Mouse (Mus musculus) liver, postnatal 0 days (tissue): ENCODE data around the gene Ptcd2. TPM values are rescaled to one million over a fixed set of nuclear protein-coding genes. Genes with fewer than 3 reads are reported as not detected.
A peak's percentile ranks its signal among the peaks of the same experiment; 100 is the strongest.

Experiments used
- ATAC-seq: fragments of 200-750 bp; cut with Nextera tagmentation; 2 replicates; pipeline ENCODE4 v1.8.0; 2017; ENCODE audit warnings: mild to moderate bottlenecking, moderate library complexity
- DNase-seq: peaks from one replicate; pipeline ENCODE4 v3.0.0-alpha.2; 2016
- H3K27ac ChIP-seq: fragments of 300-500 bp; sonication (generic); 2 replicates; pipeline ENCODE4 v1.5.1; 2014; ENCODE audit warnings: antibody characterized with exemption, moderate library complexity, mild to moderate bottlenecking, low read depth
- H3K27me3 ChIP-seq: fragments of 300-500 bp; sonication (generic); 2 replicates; pipeline ENCODE4 v1.6.1; 2014; ENCODE audit warnings: low read length, control low read depth, mixed read lengths; ENCODE audit not compliant: insufficient read depth
- H3K36me3 ChIP-seq: fragments of 300-500 bp; sonication (generic); replicated peaks from 2 replicates; pipeline ENCODE4 v1.6.1; 2014; ENCODE audit warnings: mild to moderate bottlenecking, control low read depth, low read length, moderate library complexity, mixed read lengths; ENCODE audit not compliant: insufficient read depth
- H3K4me1 ChIP-seq: fragments of 300-500 bp; sonication (generic); 2 replicates; pipeline ENCODE4 v1.6.1; 2014; ENCODE audit warnings: antibody characterized with exemption, mild to moderate bottlenecking, control low read depth; ENCODE audit not compliant: insufficient read depth
- H3K4me2 ChIP-seq: fragments of 300-500 bp; sonication (generic); 2 replicates; pipeline ENCODE4 v1.6.1; 2014; ENCODE audit warnings: low read depth, mild to moderate bottlenecking, low read length, moderate library complexity, mixed read lengths
- H3K4me3 ChIP-seq: fragments of 300-500 bp; sonication (generic); 2 replicates; pipeline ENCODE4 v1.5.1; 2014; ENCODE audit warnings: low read depth, low read length
- H3K9ac ChIP-seq: fragments of 300-500 bp; sonication (generic); replicated peaks from 2 replicates; pipeline ENCODE4 v1.6.1; 2014; ENCODE audit warnings: mild to moderate bottlenecking, moderate library complexity
- H3K9me3 ChIP-seq: fragments of 300-500 bp; sonication (generic); 2 replicates; pipeline ENCODE4 v1.6.1; 2016; ENCODE audit warnings: mild to moderate bottlenecking, control low read depth, low read length, mixed read lengths
- CTCF ChIP-seq: sonication (generic); IDR thresholded peaks from 2 replicates; pipeline ENCODE4 v1.5.1; 2016; ENCODE audit warnings: antibody characterized with exemption, low read depth
- EP300 ChIP-seq: IDR thresholded peaks from 2 replicates; pipeline ENCODE4 v1.6.1; 2016; ENCODE audit warnings: antibody characterized with exemption, low read depth, mild to moderate bottlenecking
- WGBS: fragments of 180-500 bp; shearing (Covaris S2); extraction: QIAGEN DNeasy Blood & Tissue Kit; methylation state at CpG from one replicate; pipeline ENCODE4 v1.1.7; 2014; ENCODE audit not compliant: insufficient replicate concordance; 5-methylcytosine and 5-hydroxymethylcytosine counted together
- polyA plus RNA-seq: library from polyadenylated mRNA; unstranded; fragments of >200 nt; fragmentation: Nextera tagmentation; extraction: Ambion mirVana; gene quantifications from 2 replicates; pipeline ENCODE4 v1.2.1, GENCODE M21; 2015

The Ptcd2 gene
- polyA plus RNA-seq, 1 experiment from 2014 or later, result 23.8 TPM

GRCm38 (mm10) chr13:99384555-99385203, 40.2 kb upstream of the Ptcd2 start:
- Histone ChIP-seq H3K27ac (no peak overlapping the region), H3K9me3 (no peaks in the 10 kb centered on the region), H3K4me2 (no peak overlapping the region), H3K36me3 (no peaks in the 10 kb centered on the region), H3K27me3 (no peaks in the 10 kb centered on the region), H3K4me3 (no peak overlapping the region), H3K9ac (no peak overlapping the region), H3K4me1 (no peaks in the 10 kb centered on the region)
- DNase-seq (no peak), ATAC-seq (no peak)
- 70% methylated on average over 7 of the region's 7 CpGs for WGBS
- TF ChIP-seq CTCF (no peak), EP300 (no peak)

- Histone ChIP-seq H3K4me3 (no peak overlapping the region), H3K27ac (no peak overlapping the region), H3K9ac (no peak overlapping the region), H3K36me3 (no peaks in the 10 kb centered on the region), H3K4me1 (no peaks in the 10 kb centered on the region), H3K9me3 (no peaks in the 10 kb centered on the region), H3K4me2 (no peak overlapping the region), H3K27me3 (no peaks in the 10 kb centered on the region)
- WGBS, result 59% methylated on average over 6 of the region's 6 CpGs
- TF ChIP-seq CTCF (no peak), EP300 (no peak)
- no peak for ATAC-seq
- DNase-seq, result no peak
Observed at GRCm38 (mm10) chr13:99382373-99382772, 37.9 kb upstream of the Ptcd2 start.

- Histone ChIP-seq H3K9me3 (no peaks in the 10 kb centered on the region), H3K4me1 (no peaks in the 10 kb centered on the region), H3K36me3 (no peaks in the 10 kb centered on the region), H3K9ac (no peak overlapping the region), H3K4me3 (no peak overlapping the region), H3K4me2 (no peak overlapping the region), H3K27ac (no peak overlapping the region), H3K27me3 (no peaks in the 10 kb centered on the region)
- no peak for DNase-seq
- TF ChIP-seq CTCF, result no peak
- no peak for TF ChIP-seq EP300
- no peak for ATAC-seq
- WGBS, result 88% methylated on average over 1 of the region's 1 CpGs
Observed at GRCm38 (mm10) chr13:99378223-99378622, 33.7 kb upstream of the Ptcd2 start.

GRCm38 (mm10) chr13:99377055-99377454, 32.5 kb upstream of the Ptcd2 start:
- no peak for DNase-seq
- peak; percentile 71 for ATAC-seq
- 60% methylated on average over 6 of the region's 6 CpGs for WGBS

GRCm38 (mm10) chr13:99375550-99375949, 31.0 kb upstream of the Ptcd2 start:
- 42% methylated on average over 6 of the region's 6 CpGs for WGBS
- DNase-seq, result peak; percentile 73
- Histone ChIP-seq H3K27ac (no peak overlapping the region), H3K4me2 (no peak overlapping the region), H3K36me3 (0 out of 2 replicates have a peak, but pooled peaks cover 2% of the 10 kb centered on the region), H3K9ac (no peak overlapping the region), H3K9me3 (no peaks in the 10 kb centered on the region), H3K4me1 (no peaks in the 10 kb centered on the region), H3K27me3 (no peaks in the 10 kb centered on the region), H3K4me3 (no peak overlapping the region)
- ATAC-seq, result no peak
- TF ChIP-seq CTCF (peak; percentile 88), EP300 (no peak)

More at GRCm38 (mm10) chr13:99377055-99377454, 32.5 kb upstream of the Ptcd2 start:
- Histone ChIP-seq H3K4me1 (no peaks in the 10 kb centered on the region), H3K9ac (no peak overlapping the region), H3K4me3 (no peak overlapping the region), H3K4me2 (no peak overlapping the region), H3K27me3 (no peaks in the 10 kb centered on the region), H3K36me3 (0 out of 2 replicates have a peak, but pooled peaks cover 1% of the 10 kb centered on the region), H3K9me3 (no peaks in the 10 kb centered on the region), H3K27ac (no peak overlapping the region)
- TF ChIP-seq EP300 (no peak), CTCF (no peak)

- Histone ChIP-seq H3K9ac (no peak overlapping the region), H3K27ac (no peak overlapping the region), H3K4me3 (no peak overlapping the region), H3K4me1 (no peaks in the 10 kb centered on the region), H3K36me3 (0 out of 2 replicates have a peak, but pooled peaks cover 2% of the 10 kb centered on the region), H3K27me3 (no peaks in the 10 kb centered on the region), H3K9me3 (no peaks in the 10 kb centered on the region), H3K4me2 (no peak overlapping the region)
- ATAC-seq, result no peak
- WGBS, result 86% methylated on average over 4 of the region's 4 CpGs
- DNase-seq, result no peak
- no peak for TF ChIP-seq CTCF
- no peak for TF ChIP-seq EP300
Observed at GRCm38 (mm10) chr13:99374191-99374590, 29.7 kb upstream of the Ptcd2 start.
